Mouse (Mus musculus): ENCODE data around the gene Iqgap2.

Gene Iqgap2

DNA sequence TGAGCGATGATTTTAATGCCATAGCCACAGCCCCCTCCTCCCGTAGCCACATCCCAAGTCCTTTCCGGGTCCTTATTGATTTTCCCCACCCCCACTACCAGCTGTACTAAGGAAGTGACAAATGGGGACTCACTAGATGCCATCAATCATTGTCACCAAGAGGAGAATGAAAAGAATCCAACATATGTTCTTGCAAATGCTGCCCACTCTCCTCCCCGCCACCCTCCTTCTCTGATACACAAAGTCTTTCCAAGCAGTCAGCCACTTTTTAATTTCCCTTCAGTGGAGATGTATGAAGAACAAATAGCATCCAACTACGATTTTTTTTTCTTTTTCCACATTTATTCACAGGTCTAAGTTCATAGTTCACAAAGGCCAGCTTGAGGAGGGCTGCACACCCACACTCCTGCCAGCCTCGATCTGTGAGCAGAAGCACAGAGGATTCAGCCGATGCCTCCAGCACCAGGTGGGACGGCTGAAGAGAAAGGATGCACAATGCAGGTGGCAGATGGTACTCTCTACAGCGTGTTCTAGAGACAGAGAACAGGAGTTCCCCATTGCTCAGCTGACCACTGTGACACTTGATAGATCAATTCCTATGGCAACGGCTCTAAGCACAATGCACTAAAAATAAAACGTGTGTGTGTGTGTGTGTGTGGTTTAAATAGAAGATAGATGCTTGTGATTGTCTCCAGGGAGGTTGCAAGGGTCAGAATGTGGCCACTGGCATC, 116.6 kb downstream of the Iqgap2 start:
- DNase-seq: no peak

DNA sequence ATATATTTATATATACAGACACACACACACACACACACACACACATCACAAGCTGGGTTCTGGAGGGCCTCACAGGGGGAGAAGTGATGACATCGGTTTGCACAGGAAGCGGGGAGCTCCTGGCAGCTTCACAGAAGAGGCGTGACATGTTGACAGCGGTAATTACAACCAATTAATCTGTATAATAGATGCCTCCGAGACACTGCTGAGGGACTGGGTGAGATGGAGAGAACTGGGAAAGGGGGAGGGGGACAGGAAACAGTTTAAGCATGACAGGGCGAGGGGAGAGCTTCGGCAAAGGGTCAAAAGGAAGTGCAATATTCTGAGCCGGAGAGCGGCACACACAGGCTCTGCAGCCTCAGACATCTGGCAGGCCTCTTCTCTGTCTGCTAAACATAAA, 126.7 kb downstream of the Iqgap2 start:
- DNase-seq: peak; percentile 22

DNA sequence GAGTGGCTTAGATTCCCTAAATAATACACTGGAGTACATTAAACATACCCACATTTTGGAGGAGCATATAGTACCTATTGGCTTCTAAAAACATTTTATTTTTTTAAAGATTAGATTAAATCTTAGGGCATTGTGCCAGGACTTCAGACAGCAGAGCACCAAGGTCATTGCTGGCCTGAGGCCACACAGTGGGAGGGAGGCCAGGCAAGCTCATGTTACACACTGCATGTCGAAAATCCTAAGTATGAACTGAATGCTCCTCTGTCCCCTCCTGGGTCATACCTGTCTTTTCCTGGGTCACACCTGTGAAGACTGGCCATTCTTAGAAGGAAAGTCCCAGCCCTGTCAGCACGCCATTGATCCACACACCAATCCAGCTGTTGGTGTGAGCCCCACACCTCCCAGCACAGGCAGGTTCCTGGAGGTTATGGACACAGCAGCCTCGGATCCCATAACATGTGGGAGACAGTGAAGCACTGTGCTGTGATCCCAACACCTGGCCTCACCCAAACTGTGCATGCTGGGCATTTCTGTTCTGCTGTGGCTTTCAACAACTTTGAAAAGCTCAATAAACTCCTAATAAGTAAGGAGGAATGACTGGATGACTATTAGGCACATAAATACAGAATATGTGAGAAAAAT, 127.7 kb downstream of the Iqgap2 start:
- no peak for DNase-seq

DNA sequence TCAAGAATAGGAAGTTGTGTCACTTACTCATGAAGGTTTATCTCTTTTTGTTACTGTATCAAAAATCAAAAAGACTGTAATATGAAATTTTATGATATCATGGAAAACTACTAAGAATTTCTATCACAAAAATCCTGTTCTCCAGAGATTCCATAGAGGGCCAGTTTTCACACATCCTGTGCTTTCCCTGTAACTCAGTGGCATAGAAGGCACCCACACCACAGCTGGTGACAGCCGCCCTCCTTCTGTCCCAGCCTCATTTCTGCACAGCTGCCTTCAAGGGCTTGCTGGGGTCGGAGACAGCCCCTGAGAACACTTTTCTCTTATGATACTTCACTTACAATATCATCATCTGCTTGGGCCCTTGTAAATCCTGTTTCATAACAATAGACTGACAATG, 131.9 kb downstream of the Iqgap2 start:
- no peak for DNase-seq

DNA sequence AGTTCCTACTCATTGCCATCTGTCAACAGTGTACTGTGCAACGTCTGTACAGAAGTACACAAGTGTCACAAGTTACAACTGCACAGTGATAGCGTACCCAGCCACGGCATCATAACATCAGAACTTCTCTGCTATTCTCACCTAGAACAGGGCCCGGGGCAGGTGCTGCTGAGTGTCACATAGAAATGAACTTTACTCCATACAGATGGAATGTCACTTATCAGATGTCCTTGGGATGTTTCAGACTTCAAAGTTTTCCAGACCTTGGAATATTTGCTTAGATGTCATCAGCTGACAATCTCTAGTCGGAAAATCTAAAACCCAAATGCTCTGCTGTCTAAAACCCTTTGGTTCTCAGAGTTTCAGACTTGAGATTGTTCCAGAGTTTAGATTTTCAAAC, 137.4 kb downstream of the Iqgap2 start:
- DNase-seq: no peak

DNA sequence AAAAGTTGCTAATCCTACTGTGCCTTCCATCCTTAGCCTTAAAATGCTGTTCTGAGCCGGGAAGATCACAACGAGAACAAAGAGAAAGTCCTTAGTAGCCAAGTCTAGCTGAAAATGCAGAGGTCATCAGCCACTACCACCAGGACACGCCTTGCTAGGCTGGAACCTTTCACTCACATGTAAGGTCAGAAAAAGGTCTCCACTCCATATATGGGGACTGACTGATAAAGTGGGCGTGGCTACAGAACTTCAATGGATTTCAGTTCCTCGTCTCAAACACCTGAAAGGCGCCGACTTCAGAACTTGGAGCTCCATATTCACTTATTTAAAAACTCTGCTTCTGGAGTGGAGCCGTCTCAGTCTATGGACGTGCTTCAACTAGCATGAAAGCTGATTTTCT, 139.3 kb downstream of the Iqgap2 start:
- no peak for DNase-seq

DNA sequence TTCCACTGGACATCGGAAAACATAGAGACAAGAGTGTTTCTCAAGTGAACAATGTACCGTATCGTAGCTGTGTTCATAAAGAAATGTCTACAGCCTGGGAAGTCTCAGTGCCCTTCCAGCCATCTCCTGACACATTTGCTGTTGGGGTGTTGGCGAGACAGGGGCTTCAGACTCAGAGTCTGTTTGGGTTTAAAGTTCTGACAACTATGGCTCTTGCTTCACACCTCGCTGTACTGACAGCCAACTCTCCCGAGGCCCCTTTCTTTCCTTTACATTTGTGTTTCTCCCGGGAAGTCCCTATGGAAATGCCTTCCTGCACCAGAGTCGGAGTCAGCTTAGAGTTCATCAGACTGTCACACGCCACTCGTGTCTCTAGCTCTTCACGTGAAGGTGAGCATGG, 144.2 kb downstream of the Iqgap2 start:
- DNase-seq: no peak

DNA sequence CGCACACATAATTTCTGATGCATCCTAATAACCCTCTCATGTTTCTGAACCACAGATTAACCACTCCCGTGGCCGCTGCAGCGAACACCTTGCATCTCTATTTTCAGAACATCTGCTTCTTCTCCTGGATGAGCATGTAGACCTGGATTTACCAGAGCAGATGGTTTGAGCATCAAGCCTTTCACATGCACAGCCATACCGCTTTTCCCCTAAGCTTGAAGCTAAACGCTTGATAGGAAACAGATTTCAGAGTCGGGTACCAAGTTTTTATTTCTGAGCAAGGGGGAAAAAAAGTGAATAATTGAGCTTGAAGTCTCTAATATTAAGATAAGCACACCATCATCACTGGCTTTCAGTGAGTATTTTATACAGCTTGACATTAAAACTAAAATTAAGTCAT, 144.6 kb downstream of the Iqgap2 start:
- no peak for DNase-seq

DNA sequence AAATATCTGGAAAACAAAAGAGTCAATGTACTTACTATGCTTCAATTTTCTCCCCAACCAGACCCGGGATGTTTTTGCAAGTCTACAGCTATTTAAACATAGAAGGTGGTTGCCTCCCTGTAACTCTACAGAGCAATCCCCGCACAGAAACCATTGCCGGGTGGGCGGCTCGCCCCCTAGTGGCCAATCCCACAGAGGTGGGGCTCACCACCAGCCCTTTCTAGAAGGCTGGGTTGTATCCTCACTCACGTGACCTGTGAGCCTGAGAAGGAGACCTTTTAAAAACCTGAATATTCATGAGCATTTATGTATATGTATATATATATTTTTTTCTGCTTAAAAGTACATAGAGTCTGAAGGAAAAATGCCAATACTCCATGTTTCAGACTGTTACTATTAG, 145.2 kb downstream of the Iqgap2 start:
- DNase-seq: peak; percentile 73

DNA sequence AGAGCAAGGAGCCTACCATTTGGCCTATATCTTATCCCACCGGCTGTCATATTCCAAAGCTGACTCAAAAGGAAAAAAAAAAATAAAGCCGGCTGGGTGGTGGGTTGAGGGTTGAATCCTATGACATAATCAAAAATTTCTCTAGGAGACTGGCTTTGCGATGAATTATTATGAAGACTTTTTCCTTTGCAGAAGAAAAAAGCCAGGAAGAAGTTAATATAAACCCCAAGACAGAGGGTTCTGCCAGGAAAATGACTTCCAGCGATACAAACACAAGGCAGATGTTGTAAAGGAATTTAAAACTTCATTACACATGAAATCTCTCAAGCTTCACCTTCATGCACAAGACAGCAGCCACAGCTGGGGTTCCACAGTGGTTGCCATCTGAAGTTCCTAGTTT, 146.3 kb downstream of the Iqgap2 start:
- peak; percentile 35 for DNase-seq

DNA sequence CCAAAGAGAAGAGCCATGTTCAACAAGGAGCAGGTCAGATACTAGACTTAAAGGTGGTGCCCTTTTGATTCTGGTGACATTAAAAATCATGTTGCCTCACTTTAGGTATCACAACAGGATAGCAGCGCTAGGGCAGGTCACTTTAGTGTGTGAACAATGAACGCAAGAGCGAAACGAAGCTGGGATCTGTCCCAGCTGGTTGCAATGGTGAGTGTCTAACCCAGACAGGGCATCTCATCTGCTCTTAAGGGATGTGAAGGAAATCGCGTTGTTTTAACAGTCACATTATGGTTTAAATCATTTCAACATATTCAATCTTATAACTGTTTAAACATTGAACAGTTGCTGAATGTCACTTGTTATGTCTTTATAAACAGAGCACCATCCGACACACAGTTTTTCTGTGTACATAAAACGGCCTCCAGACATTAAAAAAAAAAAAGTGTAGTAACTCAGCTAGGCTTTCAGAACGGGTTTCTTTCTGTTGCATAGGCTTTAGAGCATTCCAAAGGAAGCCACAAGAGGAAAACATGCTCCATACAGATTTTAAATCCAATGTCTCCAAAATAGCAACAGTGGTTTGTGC, 148.7 kb downstream of the Iqgap2 start:
- DNase-seq: no peak

DNA sequence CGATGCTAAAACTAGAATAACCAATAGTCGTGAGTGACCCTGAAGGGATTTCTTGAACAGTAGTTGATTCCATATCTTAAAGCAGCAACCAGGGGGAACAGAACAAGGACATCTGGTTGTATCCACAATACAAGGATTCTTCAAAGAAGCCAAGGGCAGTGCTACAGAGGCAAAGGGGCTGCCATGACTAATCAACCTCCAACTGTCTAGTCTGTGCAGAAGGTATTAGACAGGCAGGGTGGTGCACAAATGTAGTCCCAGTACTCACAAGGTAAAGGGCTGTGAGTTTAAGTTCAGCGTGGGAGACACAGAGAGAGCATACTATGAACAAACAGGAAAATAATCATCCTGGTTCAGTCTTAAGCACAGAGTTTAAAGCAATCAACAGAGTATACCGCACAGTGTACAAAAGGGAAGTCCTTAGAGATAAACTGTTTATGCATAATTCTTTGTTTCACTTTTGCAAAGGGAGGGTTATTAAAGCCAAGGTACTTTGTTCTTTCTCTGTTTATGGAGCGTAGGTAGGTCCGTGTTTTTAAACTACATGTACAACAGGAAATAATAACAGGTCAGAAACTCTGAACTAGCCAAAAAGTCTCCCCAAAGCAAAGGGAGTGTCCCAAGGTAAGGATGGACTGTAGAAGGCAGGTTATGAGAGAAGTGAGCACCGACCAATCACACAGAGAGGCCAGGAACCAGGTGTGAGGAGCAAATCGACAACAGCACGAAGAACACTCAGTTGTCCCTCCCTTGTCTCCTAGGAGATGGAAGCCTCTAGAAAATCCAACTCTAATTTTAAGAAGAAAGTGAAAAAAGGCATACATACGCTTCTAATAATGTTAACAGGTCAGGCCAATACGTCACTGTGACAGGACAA, 149.7 kb downstream of the Iqgap2 start:
- no peak for DNase-seq

DNA sequence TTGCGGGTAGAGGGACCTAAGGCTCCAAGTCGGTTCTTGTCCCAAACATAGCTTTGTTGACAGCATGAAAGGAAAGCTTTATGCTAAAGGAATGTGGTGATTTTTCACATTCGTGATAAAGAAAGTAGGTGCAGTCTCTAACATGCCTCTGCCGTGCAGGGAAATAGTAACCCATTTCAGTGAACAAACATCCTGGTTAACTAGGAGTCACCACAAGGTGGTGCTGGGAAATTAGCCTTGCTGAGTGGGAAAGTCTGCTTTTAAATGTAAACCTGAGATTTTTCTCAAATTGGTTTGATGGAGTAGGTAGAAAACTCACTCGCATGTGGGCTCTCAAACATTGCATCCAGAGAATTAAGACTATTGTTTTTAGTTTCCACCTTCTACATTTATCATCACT, 152.1 kb downstream of the Iqgap2 start:
- DNase-seq: no peak

DNA sequence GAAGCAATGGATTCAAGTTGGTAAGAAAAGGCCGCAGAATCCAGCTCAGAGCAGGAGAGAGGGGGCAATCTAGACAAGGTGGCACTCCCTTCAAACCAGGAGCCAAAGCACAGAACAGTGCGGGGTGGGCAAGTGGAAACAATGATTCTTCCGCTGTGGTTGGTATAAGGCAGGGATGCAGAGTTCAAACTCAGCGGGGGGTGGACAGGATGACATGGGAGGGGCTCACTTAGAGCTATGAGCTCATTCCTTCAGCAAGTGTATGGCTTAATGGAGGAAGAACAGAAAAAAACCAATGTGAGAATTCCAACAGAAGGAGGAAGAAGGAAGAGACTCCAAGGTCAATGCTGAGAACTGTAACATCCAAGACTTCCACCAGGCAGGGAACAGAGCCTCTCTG, 161.2 kb downstream of the Iqgap2 start:
- no peak for DNase-seq

DNA sequence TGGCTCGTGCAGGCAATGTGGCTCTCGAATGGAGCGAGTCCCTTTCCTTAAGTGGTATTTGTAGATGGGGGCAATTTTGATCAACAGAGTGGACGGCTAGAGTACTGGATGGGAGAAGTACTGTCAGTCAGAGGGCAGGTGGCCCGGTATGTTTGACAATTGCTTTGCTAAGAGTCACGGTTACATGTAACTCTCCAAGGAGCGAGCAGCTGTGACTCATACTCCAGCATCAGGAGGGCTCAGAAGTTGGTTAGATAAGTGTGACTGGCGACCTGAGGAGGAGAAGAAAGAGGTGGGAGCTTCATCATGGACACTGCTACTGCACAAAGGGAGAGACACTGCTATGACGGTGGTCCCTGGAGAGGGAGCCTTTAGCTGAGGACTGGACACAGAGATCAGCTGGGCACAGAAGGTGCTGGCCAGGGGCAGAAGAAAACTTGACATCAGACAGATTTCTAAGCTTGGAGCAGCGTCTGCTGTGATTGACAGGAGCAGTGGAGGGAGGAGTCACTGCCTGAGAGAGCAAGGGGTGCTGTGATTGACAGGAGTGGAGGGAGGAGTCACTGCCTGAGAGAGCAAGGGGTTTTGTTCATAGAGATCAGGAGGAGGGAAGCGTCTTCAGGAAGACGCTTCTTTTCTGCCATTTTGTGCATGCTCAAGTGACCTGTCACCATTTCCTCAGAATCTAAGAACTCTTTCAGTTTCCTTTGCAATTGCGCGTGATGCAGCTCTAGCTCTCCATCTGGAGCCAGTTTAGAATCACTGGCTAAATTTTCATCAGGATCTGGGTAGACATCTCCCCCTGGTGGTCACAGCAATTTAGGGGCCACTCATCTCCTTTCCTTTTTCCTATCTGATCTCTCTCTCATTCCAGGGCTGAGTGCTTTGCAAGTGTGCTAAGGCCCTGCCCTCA, 172.1 kb downstream of the Iqgap2 start:
- peak; percentile 79 for DNase-seq

DNA sequence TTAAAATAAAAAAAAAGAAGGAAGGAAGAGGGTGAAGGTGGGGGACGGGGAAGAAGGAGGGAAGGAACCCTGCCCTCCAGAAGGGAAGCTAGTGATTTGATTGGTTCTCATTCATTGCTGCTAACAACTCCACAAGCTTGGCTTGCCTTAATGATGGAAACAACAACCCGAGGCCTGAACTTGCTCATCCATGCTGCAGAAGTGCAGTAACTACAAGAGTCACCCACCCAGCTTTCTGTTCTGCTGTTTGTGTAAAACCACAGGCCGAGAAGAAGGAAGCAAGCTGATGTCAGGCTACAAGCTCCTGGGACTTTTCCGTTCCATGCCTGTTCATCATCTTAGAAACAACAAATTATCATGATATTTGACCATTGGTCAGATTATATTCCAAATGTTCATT, 176.4 kb downstream of the Iqgap2 start:
- no peak for DNase-seq

DNA sequence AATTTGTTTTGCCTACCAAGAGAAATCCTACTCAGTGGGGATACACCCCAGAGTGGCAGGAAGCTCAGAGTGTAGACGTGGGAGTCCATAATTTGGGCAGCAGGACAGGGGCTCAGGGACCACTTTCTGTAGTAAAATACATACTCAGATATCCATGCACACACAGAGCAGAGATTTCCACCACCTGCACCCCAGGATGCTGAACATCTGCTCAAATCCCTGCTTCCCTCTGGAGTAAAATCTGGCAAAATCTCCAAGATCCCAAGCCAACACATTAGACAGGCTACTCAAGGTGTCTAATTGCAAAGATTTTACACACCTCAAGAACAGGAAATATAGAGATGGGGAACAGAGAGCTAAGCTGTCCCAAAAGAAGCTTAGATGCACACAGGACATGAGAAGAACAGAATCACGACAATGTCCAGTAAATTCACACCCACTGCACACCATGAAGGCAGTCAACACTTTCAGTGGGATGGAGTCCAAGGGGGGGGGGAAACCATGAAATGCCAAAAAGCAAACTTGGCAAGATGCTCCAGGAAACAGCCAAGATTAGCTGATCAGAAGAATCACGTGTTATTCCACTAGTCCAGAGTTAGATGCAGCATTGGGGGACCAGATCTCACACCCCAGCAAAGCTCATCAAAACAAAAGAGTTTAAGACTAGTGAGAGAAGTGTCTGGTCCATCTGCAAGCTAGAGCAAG, 177.3 kb downstream of the Iqgap2 start:
- DNase-seq: no peak

DNA sequence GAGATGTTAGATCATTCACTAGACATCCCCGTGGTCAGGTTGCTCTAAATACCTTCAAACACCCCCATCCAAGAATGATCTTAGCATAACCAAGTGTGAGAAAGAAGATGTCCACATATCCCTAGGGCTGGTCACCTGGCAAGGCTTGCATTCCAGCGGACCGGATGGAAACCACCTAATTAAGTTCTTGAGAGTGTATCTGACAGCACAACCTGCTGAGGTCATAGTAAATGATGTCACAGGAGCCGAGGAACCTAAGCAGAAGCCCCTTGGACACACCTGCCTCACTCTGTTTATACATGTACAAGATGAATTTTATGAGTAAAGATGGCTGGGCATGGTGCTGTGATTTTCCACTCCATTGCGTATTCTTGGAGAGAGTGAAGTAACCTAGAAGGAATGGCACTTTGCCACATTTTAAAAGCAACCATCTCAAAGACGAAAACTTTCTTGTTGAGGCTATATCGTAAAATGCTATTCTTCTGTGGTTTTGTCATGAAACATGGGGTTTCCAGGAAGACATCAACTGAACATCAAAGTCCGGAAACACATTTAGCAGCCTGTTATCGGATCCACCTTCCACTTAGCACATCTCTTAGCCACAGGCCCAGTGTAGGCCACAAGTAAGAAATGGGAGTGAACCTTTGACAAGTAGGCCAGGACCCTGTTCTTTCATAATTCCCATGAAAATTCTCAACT, 179.0 kb downstream of the Iqgap2 start:
- no peak for DNase-seq

DNA sequence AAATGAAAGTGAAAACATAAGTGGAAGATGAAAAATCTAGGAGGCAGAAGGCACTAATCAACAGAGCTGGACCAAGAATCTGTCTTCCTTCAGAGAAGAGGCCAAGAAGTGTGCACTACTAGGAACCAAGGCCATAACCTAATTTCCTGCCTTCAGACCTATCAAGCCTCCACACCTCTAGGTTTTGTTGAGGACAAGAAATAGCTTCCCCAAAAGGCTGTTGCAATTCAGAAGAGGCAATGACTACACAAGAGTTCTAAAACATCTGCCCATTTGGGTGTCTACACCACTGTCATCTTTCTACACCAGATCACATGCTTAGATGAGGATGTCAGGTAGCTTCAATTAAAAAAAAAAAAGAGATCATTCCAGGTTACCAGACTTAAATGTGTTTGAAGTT, 179.7 kb downstream of the Iqgap2 start:
- no peak for DNase-seq

DNA sequence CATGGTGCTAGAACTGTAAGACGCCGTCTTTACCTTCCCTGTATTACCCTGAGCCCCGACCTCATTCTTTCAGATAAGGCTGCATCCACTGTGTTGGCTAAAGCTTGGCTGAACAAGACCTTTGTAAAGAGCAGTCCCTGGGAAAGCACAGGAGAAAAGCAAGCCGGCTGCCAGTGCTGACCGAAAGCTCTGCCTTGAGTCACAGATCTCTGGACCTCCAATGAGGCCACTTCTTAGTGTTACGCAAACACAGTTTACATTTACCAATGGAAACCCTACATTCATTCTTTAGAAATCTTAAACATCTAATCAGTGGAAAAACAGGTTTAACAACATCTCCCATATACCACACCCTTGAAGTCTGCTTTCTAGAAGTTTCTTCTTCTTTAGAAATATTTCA, 186.1 kb downstream of the Iqgap2 start:
- DNase-seq: no peak

DNA sequence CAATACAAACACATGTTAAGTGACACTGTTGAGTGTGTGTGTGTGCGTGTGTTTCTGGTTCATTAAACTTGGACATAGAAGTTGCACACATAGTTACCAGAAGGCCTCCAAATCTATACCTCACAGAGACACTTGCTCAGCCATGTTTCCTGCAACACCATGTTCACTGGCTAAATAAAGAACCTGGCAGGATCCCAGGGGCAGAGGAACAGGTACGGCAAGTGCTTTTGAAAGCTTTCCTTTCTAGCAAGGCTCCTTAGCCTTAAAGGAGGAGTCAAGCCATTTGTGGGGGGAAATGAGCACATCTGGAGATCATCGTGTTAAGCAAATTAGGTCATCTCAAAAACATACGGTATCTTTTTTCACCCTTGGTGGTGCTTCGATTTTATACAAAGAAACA, 188.3 kb downstream of the Iqgap2 start:
- DNase-seq: no peak
